Mouse (Mus musculus) yolk sac, embryonic 10.5 days (tissue): ENCODE results near the gene Afg3l1.
"Not testable (repeated sequence)": the region's sequence is repeated elsewhere in the genome, so short reads cannot be mapped to it uniquely, and the experiment has no call there.

ENCODE experiments used
- DNase-seq: peaks from one replicate; pipeline ENCODE4 v3.0.0-alpha.2; 2017; ENCODE audit warnings: low spot score

Afg3l1 gene

DNA sequence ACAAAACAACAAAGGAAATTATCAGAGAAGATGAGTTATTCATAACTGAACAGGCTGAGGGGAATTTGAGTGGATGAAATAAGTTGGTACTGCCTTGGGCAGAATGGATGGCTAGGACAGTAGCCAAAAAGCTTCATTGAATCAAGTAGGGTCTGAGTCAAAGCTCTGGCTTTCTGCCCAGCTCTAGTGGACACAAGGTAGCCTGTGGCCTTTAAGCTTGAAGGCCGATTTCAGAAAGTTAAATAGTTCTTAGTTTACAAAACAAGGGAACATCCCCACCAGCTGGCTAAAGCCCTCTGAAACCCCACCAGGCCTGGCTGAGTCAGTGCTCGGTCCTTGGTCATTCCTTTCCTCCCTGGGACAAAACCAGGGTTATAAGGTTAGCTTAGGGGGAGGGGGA lies 38.9 kb downstream of the Afg3l1 start:
- DNase-seq: no peak

DNA sequence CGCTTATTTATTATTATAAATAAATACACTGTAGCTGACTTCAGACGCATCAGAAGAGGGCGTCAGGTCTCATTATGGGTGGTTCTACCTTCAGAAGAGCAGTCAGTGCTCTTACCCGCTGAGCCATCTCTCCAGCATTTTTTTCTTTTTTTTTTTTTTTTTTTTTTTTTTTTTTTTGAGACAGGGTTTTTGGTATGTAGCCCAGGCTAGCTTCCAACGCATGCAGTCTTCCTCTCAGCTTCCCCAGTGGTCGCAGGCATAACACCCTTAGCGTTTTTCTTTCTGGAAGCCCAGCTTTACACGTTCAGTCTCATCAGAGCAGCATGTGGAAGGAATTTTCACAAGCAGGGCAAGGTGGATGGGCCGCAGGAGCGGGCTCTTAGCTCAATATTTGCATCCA lies 40.5 kb downstream of the Afg3l1 start:
- DNase-seq: no peak

DNA sequence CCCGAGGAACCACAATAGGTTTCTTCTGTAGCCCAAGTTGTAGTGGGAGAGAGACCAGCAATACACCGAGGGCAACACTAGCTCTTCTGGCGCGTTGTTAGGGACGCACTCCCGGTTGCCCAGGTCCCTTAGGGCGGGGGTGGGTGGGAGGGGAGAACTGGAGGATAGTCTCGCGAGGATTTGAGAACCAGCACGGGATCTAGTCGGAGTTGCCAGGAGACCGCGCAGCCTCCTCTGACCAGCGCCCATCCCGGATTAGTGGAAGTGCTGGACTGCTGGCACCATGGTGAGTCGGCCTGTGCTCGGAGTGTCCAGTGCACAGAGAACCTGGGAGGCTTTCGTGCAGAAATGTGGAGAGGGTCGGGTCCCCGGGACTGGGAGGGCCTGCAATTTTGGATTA lies 41.0 kb downstream of the Afg3l1 start, which contains the start of gene Gas8:
Gene Gas8, plus strand, starts transcription at position 168 of the 400 bp plus-strand sequence.
- peak; percentile 96 for DNase-seq

DNA sequence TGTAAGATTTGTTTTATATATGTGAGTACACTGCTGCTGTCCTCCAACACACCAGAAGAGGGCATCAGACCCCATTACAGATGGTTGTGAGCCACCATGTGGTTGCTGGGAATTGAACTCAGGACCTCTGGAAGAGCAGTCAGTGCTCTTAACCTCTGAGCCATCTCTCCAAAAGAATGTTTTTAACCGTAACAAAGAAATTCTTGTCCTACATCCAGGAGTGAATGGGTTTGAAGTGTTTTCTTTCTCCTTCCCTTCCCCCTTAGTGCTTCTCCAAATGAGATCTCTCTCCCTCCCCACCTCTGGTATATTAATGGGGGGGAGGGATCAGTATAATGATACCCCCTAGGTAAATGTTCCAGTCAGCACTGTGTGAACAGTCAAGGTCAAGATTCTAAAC lies 42.3 kb downstream of the Afg3l1 start:
- not testable (repeated sequence) for DNase-seq

DNA sequence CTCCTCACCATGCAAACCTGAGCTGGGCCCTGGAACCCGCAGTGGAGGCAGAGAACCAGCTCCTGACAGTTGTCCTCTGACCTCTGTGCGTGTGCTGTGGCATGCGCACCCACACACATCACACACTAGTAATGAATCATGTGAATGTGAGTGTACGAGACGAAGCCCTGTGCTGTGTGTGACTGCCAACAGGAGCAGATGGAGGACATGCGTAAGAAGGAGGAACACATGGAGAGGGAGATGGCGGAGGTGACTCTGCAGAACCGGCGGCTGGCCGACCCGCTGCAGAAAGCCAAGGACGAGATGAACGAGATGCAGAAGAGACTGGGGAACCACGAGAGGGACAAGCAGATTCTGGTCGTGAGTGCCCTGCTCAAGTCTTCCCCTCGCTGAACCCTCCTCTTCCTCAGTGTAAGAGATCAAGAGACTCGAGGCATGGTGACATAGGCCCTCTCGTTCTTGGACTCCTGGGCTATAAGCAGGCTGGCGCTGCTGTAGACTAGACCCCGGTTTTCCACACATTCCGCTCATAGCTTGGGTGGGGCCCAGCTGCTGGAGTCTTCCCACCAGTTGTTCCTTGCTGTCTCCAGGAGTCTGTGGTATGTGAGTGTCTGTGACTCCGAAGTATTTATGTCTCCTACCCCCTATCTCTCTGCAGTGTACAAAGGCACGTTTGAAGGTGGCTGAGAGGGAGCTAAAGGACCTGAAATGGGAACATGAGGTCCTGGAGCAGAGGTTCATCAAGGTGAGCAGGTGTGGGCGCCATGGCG lies 50.2 kb downstream of the Afg3l1 start:
- no peak for DNase-seq

DNA sequence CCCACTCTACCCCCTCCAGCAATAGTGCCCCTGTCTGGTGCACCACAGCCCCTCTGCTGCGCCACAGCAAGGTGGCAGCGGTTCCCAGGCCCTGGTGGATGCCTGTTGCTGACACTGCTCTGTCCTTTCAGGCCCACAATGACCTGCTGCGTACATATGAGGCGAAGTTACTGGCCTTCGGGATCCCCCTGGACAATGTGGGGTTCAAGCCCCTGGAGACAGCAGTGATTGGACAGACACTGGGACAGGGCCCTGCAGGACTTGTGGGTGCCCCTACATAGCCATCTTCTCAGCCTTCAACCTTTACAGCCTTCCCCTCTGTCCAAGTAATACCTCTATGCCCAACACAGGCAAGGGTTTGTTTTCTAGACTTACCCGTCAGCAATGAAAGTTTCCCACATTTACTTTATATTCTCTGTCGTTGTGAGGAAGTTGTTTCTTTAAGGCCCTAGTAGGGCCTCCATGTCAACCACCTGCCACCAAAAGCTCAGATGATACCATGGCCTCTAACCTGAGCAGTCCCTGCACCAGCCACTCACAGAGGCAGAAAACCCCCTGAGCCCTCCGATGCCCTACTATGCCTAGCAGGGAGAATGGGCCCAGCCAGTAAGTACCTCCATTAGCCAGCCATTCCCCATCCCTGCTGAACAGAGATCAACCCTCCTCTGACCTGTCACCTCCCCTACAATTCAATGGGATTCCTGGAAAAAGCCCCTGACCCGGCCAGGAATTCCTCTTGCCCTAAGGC lies 58.7 kb downstream of the Afg3l1 start:
- no peak for DNase-seq

DNA sequence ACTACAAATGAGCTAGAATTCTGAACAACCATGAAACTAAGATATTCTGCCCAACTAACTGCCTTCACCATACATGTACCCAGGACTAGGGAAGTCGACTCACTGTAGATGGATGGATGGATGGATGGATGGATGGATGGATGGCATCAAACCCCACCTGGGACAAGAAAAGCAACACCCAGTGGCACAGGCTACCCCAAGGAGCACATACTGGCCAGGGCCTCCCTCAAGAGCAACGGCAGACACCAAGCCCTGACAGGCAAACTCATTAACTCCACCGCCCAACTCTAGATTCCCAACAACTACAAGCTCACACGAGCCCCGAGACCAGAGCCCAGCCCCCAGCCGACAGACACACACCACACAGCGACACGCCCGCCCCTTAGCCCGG lies 59.3 kb downstream of the Afg3l1 start:
- DNase-seq: no peak

DNA sequence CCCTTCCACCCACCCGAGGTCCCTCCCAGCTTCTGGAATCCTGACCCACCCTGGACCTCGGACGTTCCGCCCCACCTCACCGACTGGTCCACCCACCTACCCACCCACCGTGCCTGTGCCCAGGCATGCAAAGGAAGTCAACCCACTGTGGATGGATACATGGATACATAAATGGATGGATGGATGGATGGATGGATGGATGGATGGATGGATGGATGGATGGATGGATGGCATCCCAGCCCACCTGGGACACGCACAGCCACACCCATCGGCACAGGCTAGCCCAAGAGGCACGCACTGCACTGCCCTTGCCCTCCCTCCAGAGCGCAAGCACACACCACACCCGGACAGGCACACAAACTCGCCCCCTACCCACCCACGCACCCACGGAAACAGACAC lies 59.9 kb downstream of the Afg3l1 start:
- DNase-seq: not testable (repeated sequence)
